Mouse (Mus musculus) olfactory bulb, adult 2 months (tissue): ENCODE results near the gene Skp2.

Experiments
- CTCF ChIP-seq: fragments of 200-500 bp; IDR thresholded peaks from 2 replicates; pipeline ENCODE4 v1.5.1; 2012; ENCODE audit warnings: low read depth, mild to moderate bottlenecking, low read length, moderate library complexity; ENCODE audit not compliant: insufficient read depth
- POLR2A ChIP-seq: fragments of 200-500 bp; IDR thresholded peaks from 2 replicates; pipeline ENCODE4 v1.6.1; 2012; ENCODE audit warnings: mild to moderate bottlenecking, low read depth, low read length, moderate library complexity; ENCODE audit not compliant: insufficient read depth

- TF ChIP-seq POLR2A (no peak), CTCF (no peak)
These were observed 23.7 kb downstream of the Skp2 start for GRCm38 (mm10) chr15:9131499-9131888.
